Mouse (Mus musculus) common myeloid progenitor, adult 5-6 weeks (primary cell): ENCODE measurements around the gene Gm20683. TPM values are rescaled to one million over a fixed set of nuclear protein-coding genes. Genes with fewer than 3 reads are reported as not detected.
"Not testable (repeated sequence)": the region's sequence is repeated elsewhere in the genome, so short reads cannot be mapped to it uniquely, and the experiment has no call there.

Source experiments
- ATAC-seq: replicated peaks from 2 replicates; pipeline ENCODE4 v1.8.0; 2016; ENCODE audit warnings: low read depth, mild to moderate bottlenecking, moderate TSS enrichment, inconsistent platforms; ENCODE audit not compliant: poor library complexity, severe bottlenecking
- total RNA-seq: library from RNA; stranded (forward); fragments of 200-1000, 187-1606 nt; gene quantifications from 2 replicates; pipeline ENCODE4 v1.2.3, GENCODE M21; 2017

The Gm20683 gene
- total RNA-seq, 1 experiment from 2014 or later, result not detected

DNA sequence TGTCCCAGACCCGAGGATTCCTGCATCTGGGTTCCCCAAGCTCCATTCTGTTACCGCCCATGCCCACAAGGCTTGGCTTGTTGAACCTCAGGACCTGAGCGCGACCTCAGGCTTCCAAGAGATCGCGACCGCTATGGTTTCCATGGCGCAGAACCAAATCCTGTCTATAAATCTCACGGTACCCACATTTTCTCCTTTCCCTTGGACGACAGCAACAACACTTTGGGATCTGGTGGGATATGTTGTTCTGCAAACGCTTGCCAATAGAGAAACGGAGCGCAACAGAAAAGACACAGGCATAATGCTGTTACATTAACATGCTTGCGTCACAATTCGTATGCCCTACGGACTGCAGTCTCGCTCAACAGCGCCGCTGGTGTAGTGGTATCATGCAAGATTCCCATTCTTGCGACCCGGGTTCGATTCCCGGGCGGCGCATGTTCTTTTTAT lies 33.2 kb upstream of the Gm20683 start, which contains the start of gene Mettl26:
Gene Mettl26, plus strand, starts transcription at position 354 of the 450 bp plus-strand sequence.
- ATAC-seq, result peak; percentile 74

DNA sequence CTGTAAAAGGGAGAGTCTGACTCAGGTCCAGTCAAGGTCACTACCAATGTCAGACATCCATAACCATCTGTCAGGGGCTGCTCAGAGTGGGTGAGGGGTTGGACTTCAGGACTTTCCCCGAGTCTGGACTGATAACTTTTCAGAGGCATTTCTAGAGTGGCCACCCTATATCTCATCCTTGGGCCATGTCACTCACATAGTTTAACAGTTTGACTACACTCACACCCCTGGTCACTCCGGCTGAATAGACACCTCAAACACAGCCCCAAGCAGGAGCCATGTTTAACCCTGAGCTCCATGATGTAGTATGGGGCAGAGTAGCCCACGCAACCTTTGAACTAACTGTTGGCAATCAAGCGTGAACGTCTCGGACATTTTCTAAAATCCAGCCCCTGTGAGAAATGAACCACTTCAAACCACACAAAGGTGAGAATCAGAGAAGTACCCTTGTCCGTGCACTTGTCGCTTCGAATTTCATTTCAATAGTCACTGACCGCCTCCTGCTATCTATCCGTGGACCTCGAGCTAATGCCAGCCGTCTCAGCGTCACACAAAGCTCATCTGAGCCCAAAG lies 32.7 kb upstream of the Gm20683 start:
- no peak for ATAC-seq

DNA sequence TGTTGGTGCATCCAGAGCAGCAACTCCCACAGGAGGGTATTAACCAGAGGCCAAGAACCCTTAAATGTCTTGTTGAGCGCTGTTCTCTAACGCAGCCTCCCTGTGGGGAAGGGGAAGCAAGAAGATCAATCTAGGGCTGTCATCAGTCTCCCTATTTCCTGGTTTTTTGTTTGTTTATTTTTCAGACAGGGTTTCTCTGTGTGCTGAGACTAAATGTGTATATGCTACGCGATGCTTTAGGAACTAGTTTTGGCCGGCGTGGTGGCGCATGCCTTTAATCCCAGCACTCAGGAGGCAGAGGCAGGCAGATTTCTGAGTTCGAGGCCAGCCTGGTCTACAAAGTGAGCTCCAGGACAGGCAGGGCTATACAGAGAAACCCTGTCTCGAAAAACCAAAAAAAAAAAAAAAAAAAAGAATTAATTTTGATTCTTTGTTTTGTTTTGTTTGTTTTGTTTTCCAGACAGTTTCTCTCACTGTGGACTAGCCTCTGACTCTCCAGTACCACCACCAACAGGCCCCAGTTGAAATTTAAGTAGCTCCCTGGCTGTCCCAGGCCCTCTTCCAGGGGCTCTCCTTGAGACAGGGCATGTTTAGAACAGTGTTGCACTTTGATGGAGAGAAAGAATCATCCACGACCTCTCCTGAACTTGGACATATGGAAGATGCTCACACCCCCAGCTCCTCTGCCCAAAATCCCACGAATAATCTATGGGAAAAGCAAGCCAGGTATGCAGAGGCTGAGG lies 32.0 kb upstream of the Gm20683 start:
- no peak for ATAC-seq

DNA sequence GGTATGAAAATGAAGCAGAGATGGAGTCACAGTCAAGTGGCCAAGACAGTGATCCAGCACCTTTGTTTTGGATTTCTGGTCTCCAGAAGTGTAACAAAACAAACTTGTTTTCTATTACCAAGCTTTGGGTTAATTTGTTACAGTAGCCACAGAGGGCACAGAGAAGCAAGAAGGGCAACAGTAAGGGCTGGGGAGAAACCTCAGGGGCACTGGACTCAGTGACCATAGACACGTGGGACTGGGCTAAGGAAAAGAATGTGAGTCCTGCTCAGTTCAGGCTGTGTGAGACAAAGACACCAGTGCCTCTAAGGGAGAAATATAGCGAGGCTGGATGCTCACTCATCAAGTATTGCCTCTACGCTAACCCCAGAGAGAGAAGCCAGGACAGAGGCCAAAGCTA lies 31.1 kb upstream of the Gm20683 start:
- no peak for ATAC-seq

DNA sequence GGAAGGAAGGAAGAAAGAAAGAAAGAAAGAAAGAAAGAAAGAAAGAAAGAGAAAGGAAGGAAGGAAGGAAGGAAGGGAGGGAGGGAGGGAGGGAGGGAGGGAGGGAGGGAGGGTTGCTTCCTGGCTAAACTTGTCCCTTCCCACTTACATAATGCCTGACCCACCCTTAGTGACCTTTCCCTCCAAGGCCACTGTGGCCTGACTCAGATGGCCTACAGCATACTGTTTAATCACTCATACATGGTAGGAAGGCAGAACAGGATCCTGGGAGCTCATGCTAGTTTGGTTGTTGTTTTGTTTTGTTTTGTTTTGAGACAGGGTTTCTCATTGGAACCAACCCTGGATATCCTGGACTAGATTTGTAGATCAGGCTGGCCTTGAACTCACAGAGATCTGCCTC lies 30.0 kb upstream of the Gm20683 start:
- ATAC-seq, result not testable (repeated sequence)

DNA sequence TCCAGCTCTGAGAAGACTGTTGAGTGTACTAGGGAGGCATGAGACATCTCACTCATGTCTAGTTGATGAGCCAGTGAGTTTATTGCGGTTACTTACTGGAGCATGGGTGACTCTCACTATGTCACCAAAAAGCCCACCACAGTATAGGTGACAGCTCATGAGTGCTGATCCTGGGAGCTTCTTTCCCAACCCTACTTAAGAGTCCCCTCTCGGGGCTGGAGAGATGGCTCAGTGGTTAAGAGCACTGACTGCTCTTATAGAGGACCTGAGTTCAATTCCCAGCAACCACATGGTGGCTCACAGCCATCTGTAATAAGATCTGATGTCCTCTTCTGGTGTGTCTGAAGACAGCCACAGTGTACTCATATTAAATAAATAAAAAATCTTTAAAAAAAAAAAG lies 28.4 kb upstream of the Gm20683 start:
- ATAC-seq, result no peak

DNA sequence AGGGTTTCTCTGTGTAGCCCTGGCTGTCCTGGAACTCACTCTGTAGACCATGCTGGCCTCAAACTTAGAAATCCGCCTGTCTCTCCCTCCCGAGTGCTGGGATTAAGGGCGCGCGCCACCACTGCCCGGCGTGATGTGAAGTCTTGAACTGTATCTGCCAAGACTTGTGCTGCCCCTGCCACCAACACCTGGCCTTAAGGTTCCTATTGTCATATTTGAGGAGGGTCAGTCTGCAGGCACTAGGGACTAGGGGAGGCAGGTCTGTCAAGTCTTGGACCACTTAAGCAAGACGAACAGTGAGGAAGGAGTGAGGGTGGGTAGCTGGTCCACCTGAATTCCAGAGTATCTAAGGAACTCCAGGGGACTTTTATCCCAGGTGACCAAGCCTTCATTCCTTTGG lies 27.9 kb upstream of the Gm20683 start:
- no peak for ATAC-seq

DNA sequence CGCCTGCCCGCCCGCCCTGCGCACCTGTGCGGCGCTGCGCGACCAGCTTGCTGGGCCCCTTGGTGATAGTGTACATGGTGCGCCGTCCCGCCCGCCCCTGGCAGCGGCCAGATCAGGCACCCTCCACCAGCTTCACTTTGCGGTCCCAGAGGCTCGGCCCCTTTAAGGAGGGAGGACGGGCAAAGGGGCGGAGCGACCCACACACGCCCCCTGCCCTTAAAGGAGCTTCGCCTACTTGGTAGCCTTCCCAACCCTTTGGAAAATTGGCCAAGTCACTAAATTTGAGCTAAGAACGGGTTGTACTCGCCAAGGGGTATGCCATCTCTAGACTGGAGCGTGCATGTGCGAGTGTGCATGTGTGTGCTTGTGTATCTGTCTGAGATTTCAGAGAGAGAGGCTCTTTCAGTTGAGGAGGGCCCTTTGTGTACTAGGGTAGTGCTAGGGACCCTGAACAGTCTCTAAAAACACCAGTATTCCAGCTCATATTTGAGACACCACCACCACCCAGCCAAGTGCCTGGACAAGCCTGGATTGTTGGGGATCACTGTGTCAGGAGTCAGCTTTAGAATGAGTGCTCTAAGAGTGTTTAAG lies 27.1 kb upstream of the Gm20683 start, which contains the start of gene Mcrip2:
Gene Mcrip2, minus strand, starts transcription at position 164 of the 591 bp plus-strand sequence.
- peak; percentile 89 for ATAC-seq

DNA sequence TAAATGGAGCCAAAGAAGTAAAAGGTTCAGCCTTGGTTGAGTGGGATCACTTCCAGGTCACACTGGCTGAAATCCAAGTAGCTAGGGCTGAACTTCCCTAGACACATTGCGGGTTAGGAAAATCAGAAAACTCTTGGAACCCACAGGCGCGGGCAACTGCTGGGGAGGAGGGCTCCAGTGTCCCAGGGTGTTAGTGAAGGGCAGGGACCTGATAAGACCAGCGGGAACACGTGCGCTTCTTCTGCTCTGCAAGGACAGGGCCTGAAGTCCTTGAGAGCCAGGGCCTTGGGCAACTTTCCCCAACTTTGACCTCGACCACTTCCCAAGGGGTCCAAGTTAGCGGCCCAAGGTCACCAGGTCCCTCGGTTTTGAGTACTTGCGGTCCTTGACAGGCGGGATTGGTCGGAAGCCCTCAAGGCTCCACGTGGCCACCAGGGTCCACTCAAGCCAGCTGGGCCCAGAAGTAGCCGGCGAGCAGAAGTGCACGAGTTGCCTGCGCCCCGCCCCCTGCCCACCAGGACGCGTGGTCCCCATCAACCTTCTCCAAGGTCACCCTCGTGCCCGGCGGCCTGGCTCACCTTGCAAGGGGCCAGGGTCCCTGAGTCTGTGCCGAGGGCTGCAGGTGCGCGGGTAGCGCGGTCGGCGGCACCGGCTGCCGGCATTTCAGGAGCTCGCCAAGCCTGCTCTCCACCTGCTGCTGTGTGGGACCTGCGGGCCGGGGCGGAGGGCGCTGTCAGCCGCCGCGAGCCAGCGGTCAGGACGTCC lies 26.5 kb upstream of the Gm20683 start:
- peak; percentile 46 for ATAC-seq

DNA sequence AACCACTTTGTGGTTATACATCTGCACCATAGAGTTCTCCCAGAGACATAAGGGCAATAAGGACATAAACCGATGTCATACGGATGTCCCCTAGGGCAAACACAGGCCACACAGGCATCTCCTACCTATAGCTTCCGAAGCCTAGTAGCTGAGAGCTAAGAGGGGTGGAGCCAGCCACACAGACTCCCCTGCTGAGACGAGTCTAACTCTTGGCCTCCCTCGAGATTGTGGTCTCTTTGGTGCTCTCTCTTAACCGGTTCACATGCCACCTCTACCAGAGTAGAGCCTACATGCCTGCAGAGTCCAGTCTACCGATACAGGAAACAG lies 25.9 kb upstream of the Gm20683 start:
- peak; percentile 19; the same call in 1 of the 2 replicates for ATAC-seq

DNA sequence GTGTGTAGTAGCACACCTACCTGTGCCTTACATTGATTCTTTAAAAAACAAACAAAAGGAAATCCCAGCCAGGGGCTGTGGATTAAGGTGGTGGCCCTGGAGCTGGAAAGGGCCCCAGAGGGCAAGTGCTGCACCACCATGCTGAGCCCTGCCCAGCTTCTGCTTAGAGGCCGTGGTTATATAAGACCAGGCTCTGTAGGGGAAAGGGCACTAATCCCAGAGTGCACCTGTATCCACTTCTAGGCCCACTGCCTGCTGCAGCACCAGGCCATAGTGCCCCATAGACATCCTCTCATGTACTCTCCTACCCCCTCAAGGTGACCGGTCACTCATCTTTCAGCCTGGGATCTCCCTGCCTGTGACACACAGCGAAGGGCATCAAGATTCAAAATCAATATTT lies 24.6 kb upstream of the Gm20683 start:
- ATAC-seq, result no peak

DNA sequence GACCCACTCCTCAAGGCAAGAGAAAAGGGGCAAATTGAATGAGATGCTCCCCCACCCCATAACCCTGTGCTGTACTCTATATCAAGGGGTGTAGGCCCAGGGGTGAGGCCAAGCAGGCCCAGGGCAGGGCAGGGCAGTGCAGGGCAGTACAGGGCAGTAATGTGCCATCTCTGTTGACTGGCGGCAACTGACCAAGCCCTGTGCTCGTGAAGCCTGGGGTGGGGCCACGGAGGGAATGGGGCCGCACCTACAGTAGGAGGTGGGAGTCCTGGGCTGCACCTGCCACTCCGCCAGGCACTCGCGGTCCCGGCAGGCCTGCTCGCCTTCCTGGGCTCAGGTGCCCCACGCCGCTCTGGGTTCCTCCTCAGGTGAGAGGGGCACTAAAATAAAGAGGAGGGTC lies 23.7 kb upstream of the Gm20683 start:
- no peak for ATAC-seq

DNA sequence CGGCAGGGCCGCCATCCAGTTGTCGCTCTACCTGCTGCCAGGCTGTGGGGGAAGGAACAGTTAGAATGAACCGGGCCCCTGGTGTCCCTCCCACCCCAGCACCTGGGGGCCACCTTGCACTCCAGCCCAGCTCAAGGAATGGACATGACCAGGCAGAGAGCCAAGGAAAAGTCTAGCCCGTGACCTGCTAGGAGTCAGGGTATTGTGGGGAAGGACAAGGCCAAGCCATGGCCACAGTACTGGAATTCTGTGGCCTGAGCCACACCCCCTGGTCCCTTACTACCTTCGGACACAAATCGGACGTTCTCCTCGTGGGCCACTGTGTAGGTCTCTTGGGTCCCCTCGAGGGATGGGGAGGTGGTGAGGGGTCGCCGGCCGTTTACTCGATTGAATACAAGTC lies 22.7 kb upstream of the Gm20683 start:
- ATAC-seq, result no peak

DNA sequence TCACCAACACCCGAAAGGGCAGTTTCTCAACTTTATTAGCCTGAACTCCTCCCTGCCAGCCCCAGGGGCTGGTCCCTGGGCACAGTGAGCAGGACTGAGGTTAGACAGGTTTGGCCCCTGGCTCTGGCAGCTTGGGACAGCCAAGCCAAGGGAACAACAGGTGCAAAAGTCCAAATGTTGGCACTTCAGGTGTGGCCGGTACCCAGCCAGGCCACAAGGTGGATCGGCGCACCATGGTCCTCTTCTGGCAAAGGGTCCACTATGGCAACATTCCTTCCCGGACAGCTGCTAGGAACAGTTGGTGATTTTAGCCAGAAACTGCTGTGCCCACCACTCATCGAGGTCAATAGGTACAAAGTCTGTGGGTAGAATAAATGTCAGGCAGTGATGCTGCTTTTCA lies 22.1 kb upstream of the Gm20683 start:
- ATAC-seq, result no peak

DNA sequence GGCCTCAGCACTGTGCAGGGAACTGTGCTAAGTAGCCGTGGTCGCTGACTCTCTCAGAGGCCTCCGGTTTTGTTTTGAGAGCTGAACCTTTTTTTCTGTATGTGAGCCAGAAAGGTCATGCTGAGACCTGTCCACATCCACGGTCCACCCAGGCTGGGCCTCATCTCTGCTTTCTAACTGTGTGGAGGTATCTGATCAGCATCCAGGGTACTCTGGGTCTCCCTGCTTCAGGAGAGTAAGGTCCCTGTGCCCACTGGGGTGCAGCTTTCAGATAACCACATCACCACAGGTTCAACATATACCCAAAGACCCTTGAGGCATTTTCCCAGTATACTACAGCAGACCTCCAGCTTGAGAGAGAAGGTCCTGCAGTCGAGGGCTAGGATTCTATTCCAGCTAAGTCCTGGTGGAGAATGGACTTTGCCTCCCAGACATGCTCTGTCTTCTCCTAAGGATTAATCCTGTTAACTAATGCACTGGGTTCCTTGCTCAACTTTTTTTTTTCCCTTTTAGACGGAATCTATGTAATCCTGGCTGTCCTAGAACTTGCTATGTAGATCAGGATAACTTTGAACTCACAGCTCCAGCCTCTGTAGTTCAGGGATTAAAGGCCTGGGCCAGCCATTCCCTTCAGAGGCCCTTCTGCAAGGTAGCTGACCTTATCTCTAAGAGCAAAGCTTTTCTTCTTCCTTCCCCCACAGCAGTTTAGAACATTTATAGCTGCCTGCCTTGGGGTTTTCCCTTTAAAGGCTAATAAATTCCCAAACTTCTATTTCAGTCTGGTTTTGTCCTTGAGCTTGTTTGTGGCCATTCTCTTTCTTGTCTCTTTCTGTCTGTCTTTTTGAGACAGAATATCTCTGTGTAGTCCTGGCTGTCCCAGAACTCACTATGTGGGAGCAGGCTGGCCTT lies 20.4 kb upstream of the Gm20683 start:
- ATAC-seq, result no peak

DNA sequence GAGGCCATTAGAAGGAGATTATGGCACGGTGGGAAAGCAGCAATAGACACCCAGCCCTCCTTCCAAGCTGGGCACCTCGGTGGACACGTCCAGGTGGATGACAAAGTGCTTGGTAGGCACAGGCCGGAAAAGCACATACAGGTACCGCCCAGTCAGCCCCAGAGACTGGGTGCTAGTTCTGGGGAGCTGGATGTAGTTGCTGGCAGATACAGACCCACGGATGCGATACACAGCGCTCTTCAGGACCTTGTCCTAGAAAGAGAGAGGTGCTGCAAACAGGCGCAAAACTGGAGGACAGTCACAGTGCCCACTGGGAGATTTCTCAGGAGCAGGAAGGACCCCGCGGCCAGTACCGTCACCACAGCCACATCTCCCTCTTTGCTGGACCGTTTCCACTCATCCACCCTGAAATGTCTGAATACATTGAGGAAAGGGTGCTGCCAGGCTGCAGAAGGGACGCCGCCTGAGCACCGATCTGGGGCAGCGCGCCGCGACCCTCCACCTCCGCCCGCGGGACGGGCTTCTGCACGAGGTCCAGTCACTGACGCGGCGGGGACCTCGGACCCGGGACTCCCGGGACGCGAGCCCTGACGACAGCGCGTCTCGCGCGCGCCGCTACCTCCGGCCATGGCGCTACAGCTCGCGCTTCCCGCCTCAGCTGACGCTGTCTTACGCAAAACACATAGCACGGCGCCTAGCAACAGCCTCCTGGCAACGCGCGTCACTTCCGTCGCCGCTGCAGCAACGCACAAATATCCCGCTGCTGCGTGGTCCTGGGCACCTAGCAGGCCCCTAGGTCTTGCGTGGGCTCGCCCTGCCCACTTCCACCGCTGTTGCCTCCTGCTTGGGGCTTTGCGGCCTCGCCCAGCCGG lies 19.5 kb upstream of the Gm20683 start, which contains the start of gene Wdr90:
Gene Wdr90, minus strand, starts transcription at position 670 of the 872 bp plus-strand sequence.
- peak; percentile 98 for ATAC-seq

DNA sequence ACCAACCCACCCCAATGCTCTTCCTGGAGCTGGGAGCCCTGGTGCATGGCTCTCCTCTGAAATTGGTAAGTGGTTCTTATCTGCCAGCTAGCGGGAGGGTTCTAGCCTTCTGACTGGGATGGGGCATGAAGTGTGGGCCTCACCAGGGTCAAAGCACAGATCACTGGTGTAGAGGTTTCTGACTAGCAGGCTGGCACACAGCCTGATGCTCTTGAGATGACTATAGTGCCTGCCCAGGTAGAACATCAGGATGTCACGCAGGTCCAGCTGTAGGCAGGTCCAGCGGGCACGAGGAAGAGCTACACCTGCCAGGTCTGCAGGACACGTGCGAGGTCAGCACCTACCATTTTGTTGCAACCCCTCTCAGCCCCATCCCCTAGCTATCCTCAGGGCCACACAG lies 18.7 kb upstream of the Gm20683 start:
- ATAC-seq, result no peak

DNA sequence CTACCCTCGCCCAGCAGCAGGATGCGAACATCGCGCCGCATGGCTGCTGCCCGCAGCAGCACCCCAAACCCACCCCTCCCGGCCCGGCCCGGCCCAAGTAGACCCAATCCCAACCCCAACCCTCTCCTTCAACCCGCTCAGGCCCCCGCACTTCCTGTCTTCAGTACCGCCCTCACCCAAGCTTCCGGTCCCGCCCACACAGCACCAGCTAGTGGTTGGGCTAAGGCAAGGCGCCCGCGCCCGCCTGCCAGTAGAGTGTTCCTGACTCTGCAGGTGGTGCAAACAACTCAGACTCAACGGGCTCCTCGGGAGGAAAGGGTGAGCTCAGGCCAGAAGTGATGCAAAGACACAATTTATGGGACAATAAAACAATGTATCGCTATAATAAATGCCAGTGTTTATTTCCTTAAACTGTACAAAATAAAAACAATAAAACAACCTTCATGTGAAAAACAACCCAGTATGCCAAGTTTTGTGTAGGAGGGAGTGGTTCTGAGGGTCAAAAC lies 2.9 kb upstream of the Gm20683 start, which contains the start of gene Rhot2:
Gene Rhot2, minus strand, starts transcription at position 456 of the 506 bp plus-strand sequence.
- peak; percentile 98 for ATAC-seq
